Mouse (Mus musculus): ENCODE data around the gene Myh13.

Myh13 gene

GRCm38 (mm10) chr11:67321358-67321757 lies at the start of gene Myh13:
TSS of gene Myh13 (plus strand) at chr11:67321658.
- DNase-seq (ENCODE audit: low read depth, low spot score) = no peak

DNA sequence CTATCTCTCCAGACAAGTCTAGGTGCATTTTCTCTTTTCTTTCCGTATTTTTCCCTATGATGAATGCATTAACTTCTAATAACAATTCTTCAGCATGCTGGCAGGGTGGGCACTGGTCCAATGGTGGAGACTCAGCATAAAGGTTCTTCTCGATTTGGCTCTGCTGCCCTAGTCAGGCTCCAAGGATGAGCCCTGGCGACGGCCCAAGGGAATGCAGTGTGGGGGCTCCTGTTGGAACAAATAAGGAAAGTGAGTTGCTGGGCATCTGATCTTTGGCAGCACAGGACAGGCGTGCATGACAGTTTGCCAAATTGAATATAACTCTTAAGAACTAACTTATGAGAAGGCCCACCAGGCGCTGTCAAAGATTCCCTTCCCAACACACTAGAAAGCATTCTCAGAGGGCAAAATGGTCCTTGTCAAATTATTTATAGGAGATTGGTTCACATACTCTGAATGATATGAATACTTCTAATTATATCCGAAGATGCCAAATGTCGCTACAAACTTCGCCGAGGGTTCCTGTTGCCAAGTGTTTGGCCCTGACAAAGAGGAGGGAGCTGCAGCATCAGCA lies 44.8 kb upstream of the Myh13 start, which contains the start of gene Myh8:
TSS of gene Myh8 (plus strand) at position 524 of the 574 bp plus-strand sequence.
- DNase-seq (ENCODE audit: low read depth, low spot score) = no peak

- DNase-seq (ENCODE audit: low read depth, low spot score) = no peak
Observed at GRCm38 (mm10) chr11:67293440-67293839, 28.0 kb upstream of the Myh13 start.

- DNase-seq (ENCODE audit: low read depth, low spot score) = no peak
Observed at GRCm38 (mm10) chr11:67313733-67314452, 7.6 kb upstream of the Myh13 start.

GRCm38 (mm10) chr11:67326536-67326935 lies 5.1 kb downstream of the Myh13 start:
- no peak for DNase-seq (ENCODE audit: low read depth, low spot score)

DNA sequence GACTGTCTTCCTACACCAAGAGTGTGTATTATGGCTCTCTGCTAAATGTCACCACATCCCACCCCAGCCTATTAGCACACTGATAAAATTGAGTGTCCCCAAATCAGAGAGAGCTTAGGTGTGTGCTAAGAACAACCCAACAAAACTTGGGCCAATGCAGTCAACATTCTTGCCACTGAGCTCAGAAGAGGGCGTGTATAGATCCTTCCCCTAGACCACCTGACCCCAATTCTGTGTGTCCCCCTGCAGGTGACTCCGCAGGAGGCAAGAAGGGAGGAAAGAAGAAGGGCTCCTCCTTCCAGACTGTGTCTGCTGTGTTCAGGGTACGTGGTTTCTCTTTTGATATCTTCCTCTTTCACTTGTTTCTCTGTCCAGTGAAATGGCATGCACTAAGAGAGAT lies 23.1 kb downstream of the Myh13 start:
- DNase-seq (ENCODE audit: low read depth, low spot score) = peak; percentile 74

DNA sequence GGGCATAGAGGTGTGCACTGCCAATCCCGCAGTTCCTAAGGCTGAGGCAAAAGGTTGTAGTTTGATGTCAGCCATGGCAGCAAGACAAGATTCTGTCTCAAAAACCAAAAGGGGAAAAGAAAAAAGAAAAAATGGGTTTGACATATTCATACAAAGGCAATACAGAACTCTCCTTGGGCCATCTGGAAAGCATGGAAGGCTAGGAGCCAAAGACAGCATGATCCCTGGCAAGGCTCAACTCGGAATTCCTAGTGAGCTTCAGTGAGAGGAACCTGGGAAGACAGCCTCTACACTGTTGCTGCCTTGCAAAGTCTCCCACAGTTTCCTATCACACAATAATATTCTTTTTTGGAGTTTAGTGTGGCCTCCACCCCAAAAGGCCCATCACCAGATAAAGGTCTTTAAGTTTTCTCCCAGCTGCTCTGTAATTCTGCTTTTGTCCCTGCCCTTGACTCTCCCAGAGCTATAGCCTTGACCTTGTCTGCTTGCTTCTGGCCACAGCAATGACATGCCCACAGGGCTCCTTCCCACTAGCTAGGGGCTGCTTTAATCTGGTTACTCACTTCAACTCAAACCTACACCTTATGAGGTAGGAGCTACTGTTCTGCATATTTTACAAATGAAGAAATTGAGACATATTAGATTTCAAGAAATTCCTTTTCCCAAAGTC lies 23.9 kb downstream of the Myh13 start:
- DNase-seq (ENCODE audit: low read depth, low spot score) = peak; percentile 91

DNA sequence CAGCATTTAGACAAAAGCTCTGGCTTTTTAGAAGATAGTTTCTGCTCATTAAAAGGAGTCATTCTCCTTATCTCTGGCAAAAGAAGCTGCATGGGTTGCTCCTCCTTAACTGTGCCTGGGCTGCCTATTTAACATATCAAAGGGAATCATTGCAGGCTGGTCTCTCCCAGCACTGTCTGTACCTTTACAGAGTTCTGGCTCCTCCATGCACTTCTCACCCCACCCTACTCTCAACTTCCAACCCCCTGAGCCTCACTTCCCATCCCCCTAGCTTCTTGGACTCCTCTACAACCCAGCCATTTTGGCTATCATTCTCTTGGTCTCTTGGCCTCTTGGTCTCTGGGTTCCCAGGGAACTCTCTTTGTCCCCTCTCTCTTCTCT lies 24.4 kb downstream of the Myh13 start:
- DNase-seq (ENCODE audit: low read depth, low spot score) = peak; percentile 97

- DNase-seq (ENCODE audit: low read depth, low spot score) = peak; percentile 87
Observed at GRCm38 (mm10) chr11:67350153-67350768, 28.8 kb downstream of the Myh13 start.

GRCm38 (mm10) chr11:67353011-67353410 lies 31.6 kb downstream of the Myh13 start:
- DNase-seq (ENCODE audit: low read depth, low spot score) = peak; percentile 46

GRCm38 (mm10) chr11:67358031-67358430 lies 36.6 kb downstream of the Myh13 start:
- no peak for DNase-seq (ENCODE audit: low read depth, low spot score)

DNA sequence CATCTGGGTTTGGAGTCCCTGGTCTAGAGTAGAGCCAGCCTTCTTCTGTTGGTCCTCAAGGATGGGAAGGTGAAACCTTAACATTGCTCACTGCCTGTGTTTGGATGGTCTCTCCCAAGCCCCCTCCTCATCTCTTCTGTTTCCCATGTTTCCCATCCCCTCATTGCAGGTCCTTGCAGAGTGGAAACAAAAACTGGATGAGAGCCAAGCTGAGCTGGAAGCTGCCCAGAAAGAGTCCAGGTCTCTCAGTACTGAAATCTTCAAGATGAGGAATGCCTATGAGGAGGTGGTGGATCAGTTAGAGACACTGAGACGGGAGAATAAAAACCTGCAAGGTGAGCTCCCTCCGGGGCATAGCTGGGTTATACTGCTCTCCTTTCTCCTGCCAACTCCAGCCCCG lies 40.8 kb downstream of the Myh13 start:
- DNase-seq (ENCODE audit: low read depth, low spot score) = no peak

- no peak for DNase-seq (ENCODE audit: low read depth, low spot score)
Observed at GRCm38 (mm10) chr11:67364551-67364950, 43.1 kb downstream of the Myh13 start.

DNA sequence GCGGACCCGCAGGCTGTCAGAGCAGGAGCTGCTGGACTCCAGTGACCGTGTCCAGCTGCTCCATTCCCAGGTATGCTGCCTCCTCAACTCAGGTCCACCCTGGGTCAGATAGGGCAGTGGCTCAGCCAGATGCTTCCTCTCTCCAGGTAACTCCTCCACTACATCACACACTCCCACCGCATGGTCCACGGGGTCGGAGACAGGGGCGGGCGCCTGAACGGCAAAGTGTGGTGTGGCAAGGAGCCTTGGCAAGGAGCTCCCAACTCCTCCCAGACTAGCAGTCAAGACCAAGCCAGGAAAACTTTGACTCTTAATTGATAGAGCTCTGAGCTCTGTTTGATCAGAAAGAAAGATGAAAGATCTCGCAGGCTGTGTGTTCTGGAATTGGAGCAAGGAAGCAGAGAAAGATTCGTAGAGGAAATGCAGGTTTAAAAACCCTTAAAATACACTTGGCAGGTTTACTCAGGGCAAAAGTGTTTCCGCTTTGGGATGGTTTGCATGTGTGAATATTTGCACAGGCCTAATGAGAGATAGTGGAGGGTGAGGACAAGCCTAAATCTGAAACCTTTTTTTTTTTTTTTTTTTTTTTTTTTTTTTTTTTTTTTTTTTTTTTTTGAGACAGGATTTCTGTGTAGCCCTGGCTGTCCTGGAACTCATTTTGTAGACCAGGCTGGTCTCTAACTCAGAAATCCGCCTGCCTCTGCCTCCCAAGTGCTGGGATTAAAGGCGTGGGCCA lies 43.7 kb downstream of the Myh13 start:
- no peak for DNase-seq (ENCODE audit: low read depth, low spot score)

DNA sequence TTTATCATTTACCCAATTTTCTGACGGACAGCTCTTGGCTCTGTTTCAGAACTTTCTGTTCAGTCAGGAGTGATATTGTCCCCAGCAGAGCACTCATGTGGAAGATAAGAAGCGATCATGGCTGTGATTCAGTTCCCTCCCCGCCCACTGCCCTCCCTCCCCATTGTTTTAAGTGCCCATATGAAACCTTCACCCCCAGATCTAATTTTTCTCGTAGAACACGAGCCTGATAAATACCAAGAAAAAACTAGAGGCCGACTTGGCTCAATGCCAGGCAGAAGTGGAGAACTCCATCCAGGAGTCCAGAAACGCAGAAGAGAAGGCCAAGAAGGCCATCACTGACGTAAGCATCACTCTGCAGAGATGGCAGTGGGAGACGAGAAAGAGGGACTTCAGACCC lies 45.5 kb downstream of the Myh13 start:
- DNase-seq (ENCODE audit: low read depth, low spot score) = no peak

DNA sequence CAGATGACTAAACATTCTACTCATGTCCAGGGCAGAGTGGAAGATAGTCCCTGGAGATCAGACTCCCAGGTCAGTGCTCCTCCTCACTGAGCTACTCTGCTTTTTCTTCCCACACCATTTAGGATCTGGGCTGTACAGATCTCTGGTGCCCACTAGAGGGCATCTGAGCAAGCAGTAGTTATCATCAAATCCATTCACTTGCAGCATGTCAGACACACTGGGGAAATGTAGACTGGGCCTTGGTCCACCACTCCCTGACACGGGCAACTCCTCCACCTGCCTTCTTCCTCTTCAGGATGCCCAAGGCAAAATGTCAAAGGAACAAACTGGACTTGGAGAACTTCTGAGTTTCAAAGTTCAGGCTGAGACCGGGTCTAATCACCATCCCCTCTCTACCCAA lies 51.9 kb downstream of the Myh13 start:
- peak; percentile 69 for DNase-seq (ENCODE audit: low read depth, low spot score)

GRCm38 (mm10) chr11:67376308-67376707 lies 54.9 kb downstream of the Myh13 start:
- peak; percentile 63 for DNase-seq (ENCODE audit: low read depth, low spot score)

DNA sequence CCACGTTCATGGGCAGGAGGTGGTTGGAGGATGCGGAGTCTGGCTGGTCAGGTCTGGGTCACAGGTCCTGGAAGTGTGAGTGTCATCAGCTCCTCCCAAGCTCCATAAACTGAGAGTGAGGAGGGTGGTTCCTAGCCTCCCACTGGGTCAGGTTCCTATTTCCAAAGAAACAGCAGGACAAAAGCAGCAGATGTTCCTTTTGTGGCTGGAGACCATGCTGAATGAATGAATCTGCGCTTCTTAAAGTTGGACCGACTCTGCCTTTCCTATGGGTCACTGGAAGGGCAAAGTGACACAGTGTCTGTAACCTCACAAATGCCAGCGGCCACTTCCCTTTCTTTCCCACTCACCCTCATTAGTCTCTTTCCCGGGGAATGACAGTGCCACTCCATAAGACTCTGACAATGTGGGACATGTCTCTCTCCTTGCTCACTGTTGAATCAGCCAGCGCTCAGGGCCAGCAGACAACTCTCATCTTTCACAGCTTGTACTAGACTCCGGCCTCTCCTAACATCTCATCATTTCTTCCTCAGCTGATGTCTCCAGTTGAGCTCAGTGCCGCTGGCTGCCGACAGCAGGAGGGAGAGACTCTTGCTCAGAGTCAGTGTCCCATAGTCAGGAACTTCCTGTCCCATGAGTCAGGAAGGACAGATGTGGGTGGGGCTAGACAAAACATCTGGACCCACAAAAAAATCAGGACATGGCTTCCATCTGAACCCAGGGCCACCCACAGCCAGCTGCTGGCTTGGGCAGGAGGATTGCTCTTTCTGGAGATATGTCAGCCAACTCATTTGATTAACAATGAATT lies 58.4 kb downstream of the Myh13 start:
- peak; percentile 75 for DNase-seq (ENCODE audit: low read depth, low spot score)

DNA sequence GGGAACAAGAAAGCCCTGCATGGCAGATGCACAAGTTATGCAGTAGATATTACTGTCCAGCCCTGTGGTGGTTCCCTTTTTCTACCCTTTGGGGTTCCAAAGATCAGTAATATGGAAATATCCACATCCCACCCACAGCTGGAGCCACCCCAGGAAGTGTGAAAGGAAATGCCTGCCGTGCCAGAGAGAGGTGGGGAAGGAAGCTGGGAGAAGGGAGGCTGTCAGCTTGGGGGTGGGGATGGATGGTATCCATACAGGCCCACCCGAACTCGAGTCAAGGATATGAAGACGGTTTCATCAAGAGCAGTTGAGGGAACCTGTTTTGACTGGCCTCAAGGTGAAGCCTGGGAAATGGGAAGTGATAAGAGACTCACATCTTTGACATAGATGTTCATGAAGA lies 60.4 kb downstream of the Myh13 start:
- no peak for DNase-seq (ENCODE audit: low read depth, low spot score)

GRCm38 (mm10) chr11:67384653-67385052 lies 63.2 kb downstream of the Myh13 start:
- DNase-seq (ENCODE audit: low read depth, low spot score) = no peak

Data from ES-CJ7 (cell line).